Mouse (Mus musculus): ENCODE data around the gene Pbx2.
"Not testable (repeated sequence)": the region's sequence is repeated elsewhere in the genome, so short reads cannot be mapped to it uniquely, and the experiment has no call there.

The Pbx2 gene

GRCm38 (mm10) chr17:34591029-34591993 lies at the start of gene Pbx2:
Gene Pbx2 (plus strand): TSS chr17:34591266.
- in situ Hi-C loops (cut with MseI, MboI), result no loop called here

DNA sequence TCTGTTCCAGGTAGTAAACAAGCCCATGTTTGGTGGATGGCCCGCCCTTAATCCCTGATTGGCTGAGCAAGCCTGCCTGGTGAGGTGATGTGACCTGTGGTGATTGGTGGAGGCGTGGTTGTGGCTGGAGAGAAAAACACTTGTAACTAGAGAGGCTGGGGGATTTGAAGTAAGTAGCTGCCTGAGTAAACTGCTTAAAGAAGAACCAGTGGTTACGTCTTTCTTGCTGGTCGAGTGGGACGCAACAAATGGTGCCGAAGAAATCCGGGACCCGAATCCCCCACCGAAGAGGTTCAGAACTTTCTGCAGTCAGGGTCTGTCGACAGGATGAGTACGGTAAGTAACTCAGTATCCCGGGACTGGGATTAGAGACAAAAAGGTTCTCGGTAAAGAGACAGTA lies 47.5 kb upstream of the Pbx2 start:
- in situ Hi-C loops (cut with MseI, MboI), result not testable (repeated sequence)

DNA sequence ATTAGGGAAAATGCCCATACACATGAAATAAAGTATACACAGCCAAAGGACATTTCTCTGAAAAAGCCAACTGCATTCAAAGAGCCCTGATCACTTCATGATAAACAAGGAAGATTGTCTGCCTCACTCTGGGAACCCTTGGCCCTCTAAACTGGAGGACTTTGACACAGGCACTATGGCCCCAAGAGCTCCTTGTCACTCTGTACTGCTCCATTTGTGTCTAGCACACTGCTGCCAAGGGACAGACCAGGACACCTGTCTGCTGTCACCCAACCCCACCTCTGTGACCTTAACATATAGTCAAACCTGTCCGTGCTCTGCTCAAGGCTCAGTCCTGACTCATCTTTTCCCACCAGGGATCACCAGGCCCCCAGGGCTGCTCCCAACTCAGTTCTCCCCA lies 44.3 kb upstream of the Pbx2 start:
- in situ Hi-C loops (cut with MseI, MboI), result no loop called here

DNA sequence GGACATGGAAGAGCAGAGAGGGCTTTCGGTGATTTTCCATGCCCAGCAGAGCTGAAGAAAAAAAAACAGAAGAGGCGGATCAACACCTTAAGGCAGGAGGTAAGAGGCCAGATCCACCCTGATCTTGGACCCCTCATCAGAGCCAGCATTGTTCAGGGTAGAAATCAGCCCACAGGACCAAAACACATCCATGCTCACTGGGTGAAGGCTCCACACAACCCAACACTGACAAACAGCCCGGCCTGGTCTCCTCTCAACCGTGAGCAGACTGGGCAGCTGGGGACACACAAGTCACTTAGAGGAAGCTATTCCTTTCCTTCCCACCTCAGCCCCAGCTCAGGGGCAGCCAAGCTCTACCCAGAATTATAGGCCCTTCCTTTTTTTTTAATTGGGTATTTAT lies 43.5 kb upstream of the Pbx2 start:
- in situ Hi-C loops (cut with MseI, MboI), result no loop called here

DNA sequence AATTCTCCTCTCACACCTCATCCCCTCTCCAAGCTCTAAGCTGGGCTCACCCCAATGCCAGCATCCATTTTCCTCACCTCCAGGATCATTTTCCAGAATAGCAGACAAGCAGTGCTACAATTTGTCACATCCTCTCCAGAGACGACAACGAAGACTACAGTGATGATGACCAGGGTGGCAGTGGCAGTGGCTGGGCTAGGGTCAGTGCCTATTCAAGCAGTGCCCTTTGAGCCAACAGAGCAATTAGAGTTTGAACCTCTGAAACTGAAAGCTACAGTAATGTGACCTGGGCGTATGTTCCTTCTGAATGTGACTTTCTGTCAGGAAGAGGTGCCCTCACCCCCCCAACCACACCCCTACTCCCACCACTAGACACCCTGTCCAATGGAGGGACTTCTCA lies 41.9 kb upstream of the Pbx2 start:
- in situ Hi-C loops (cut with MseI, MboI), result no loop called here

GRCm38 (mm10) chr17:34549843-34550242 lies 41.2 kb upstream of the Pbx2 start:
- in situ Hi-C loops (cut with MseI, MboI), result no loop called here

DNA sequence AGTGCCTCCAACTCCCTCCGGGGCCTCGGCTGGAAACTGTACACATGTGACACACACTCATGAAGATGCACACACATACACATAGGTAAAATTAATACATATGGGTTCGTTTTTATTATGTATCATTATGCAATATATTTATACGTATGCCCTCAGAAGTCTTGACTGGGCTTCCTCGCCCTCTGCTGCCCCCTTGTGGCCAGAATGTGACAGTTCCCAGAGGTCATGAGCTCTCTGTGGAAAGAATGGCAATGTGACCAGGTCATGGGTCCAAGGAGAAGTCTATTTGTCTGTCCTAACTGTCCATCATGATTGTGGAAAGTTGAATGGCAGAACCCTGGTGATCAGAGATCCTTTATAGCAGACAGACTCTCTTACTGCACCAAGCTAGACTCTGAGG lies 35.6 kb upstream of the Pbx2 start:
- in situ Hi-C loops (cut with MseI, MboI), result loop anchor here (5.0 kb wide), 2 partner anchors 113 to 118 kb away; no protein-coding TSS in a partner anchor

DNA sequence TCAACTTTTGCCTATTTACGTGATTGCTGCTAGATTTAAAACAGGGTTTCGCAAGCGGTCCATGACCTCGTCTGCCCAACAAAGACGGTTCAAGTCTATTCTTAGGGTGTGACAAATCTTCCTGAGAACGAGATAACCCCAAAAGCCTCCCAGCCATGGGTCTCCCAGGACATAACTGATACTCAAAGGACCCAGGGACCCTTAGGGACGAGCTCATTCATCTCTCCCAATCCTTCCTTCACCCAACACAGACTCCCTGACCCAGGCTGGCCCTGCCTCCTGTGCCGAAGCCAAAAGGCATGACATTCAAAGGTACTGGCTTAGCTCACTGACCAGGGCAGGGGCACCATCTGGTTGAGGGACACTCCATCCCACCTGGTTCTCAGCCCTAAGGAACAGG lies 34.7 kb upstream of the Pbx2 start:
- in situ Hi-C loops (cut with MseI, MboI), result loop anchor here (5.0 kb wide), 2 partner anchors 114 to 119 kb away; no protein-coding TSS in a partner anchor

GRCm38 (mm10) chr17:34557411-34557810 lies 33.7 kb upstream of the Pbx2 start:
- in situ Hi-C loops (cut with MseI, MboI), result loop anchor here (5.0 kb wide), 2 partner anchors 115 to 120 kb away; no protein-coding TSS in a partner anchor

GRCm38 (mm10) chr17:34559116-34559515 lies 31.9 kb upstream of the Pbx2 start:
- in situ Hi-C loops (cut with MseI, MboI), result loop anchor here (5.0 kb wide), 2 partner anchors 117 to 122 kb away; no protein-coding TSS in a partner anchor

- in situ Hi-C loops (cut with MseI, MboI), result loop anchor here (5.0 kb wide), 2 partner anchors 118 to 123 kb away; no protein-coding TSS in a partner anchor
Measured at GRCm38 (mm10) chr17:34559895-34560294, 31.2 kb upstream of the Pbx2 start.

GRCm38 (mm10) chr17:34560438-34560837 lies 30.6 kb upstream of the Pbx2 start:
- in situ Hi-C loops (cut with MseI, MboI), result no loop called here

DNA sequence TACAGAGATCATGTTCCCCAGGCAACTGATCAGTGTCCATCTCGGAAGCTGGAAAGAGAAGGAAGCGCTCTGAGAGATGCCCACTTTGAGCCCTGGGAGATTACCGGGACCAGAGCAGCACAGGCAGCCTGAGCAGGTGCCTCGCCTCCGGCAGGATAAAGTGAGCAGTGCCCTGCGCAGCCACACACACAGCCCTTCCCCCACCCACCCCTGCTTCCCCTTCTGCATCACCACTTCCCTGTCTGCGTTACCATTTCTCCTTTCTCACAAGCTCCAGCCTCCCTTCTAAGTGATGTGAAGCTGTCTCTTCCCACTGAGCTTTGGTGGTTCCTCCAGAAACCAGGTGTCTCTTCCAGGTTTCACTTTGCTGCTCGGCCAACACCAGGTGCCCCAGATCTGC lies 29.9 kb upstream of the Pbx2 start:
- in situ Hi-C loops (cut with MseI, MboI), result no loop called here

DNA sequence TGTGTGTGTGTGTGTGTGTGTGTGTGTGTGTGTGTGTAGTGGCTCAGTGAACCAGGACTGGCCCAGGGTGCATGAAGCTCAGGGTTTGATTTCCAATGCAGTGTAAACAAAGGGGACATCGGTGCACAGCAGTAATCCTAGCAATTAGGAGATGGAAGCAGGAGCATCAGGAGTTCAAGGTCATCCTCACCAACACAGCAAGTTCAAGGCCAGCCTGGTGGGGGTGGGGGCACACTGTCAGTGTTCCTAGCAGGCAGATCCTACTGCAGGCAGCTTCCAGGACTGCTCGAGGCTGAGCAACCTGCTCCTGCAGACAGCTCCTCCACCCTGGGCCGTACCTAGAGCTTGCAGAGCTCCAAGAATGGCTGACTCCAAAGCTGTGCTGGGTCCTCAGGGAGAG lies 28.5 kb upstream of the Pbx2 start:
- in situ Hi-C loops (cut with MseI, MboI), result no loop called here

DNA sequence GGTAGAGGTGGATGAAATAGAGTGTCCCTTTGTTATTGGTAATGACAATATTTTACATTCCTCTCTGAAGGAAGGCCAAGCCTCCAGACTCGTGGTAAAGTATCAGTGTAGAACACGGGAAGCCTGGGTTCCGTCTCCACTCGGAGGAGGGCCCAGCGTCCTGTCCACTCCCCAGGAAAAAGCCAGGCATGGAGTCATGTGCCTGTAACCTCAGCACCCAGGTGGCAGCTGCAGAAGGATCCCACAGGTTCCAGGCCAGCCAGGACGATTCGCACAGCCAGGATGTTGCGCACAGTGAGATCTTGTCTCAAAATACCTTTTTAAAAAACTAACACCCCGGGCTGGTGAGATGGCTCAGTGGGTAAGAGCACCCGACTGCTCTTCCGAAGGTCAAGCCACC lies 27.7 kb upstream of the Pbx2 start:
- in situ Hi-C loops (cut with MseI, MboI), result no loop called here

DNA sequence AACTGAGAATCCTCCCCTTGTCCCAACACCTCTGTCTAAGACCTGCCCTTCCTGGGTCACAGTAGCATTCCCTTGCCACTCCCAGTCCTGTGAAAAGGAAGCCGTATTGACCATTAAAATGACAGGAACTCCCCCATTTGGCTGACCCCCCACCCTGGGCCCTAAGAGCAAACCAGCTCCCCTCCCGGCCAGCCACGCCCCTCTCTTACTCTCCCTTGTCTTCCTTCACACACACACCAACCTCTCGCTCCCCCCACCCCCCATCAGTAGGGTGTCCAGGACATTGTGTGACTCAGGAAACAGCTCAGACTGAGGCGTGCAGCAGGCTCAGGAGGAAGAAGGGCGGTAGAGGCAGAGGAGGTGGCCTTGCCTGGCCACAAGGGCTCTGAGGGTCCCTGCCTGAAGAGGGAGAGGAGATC lies 27.1 kb upstream of the Pbx2 start, which contains the start of gene Notch4:
Gene Notch4, plus strand, starts transcription at position 266 of the 419 bp plus-strand sequence.
- in situ Hi-C loops (cut with MseI, MboI), result no loop called here

- in situ Hi-C loops (cut with MseI, MboI), result no loop called here
Measured at GRCm38 (mm10) chr17:34564796-34565195, 26.3 kb upstream of the Pbx2 start.

DNA sequence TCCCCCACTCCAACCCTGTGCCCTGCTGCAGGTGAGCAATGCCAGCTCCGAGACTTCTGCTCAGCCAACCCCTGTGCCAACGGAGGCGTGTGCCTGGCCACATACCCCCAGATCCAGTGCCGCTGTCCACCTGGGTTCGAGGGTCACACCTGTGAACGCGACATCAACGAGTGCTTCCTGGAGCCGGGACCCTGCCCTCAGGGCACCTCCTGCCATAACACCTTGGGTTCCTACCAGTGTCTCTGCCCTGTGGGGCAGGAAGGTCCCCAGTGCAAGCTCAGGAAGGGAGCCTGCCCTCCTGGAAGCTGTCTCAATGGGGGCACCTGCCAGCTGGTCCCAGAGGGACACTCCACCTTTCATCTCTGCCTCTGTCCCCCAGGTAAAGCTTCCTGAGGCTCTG lies 23.8 kb upstream of the Pbx2 start:
- in situ Hi-C loops (cut with MseI, MboI), result no loop called here

DNA sequence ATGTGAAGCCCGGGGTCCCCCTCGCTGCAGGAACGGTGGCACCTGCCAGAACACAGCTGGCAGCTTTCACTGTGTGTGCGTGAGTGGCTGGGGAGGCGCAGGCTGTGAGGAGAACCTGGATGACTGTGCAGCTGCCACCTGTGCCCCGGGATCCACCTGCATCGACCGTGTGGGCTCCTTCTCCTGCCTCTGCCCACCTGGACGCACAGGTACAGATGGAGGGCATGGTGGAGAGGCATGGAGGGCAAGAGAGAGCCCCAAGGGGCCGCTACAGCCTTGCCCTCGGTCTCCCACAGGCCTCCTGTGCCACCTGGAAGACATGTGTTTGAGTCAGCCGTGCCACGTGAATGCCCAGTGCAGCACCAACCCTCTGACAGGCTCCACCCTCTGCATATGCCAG lies 22.6 kb upstream of the Pbx2 start:
- in situ Hi-C loops (cut with MseI, MboI), result no loop called here

GRCm38 (mm10) chr17:34569919-34570318 lies 21.1 kb upstream of the Pbx2 start:
- in situ Hi-C loops (cut with MseI, MboI), result no loop called here

- in situ Hi-C loops (cut with MseI, MboI), result no loop called here
Measured at GRCm38 (mm10) chr17:34571875-34572274, 19.2 kb upstream of the Pbx2 start.

- in situ Hi-C loops (cut with MseI, MboI), result no loop called here
Measured at GRCm38 (mm10) chr17:34572361-34572760, 18.7 kb upstream of the Pbx2 start.

GRCm38 (mm10) chr17:34576577-34576976 lies 14.5 kb upstream of the Pbx2 start:
- in situ Hi-C loops (cut with MseI, MboI), result loop anchor here in 1 of 2 experiments (5.0 kb wide), 1 partner anchor 36 kb away; no protein-coding TSS in a partner anchor

All from mouse trophoblast stem cell (cell line).